Mouse (Mus musculus) lung, embryonic 14.5 days (tissue): ENCODE measurements around the gene Nbl1. TPM values are rescaled to one million over a fixed set of nuclear protein-coding genes. Genes with fewer than 3 reads are reported as not detected.

ENCODE experiments used
- ATAC-seq: fragments of 200-750 bp; cut with Nextera tagmentation; 2 replicates; pipeline ENCODE4 v1.8.0; 2017; ENCODE audit warnings: mild to moderate bottlenecking, moderate TSS enrichment, moderate library complexity; ENCODE audit not compliant: insufficient read depth
- DNase-seq: peaks from one replicate; pipeline ENCODE4 v3.0.0-alpha.2; 2015
- H3K27ac ChIP-seq: fragments of 300-500 bp; sonication (generic); 2 replicates; pipeline ENCODE4 v1.5.1; 2014; ENCODE audit warnings: low read depth, mild to moderate bottlenecking, moderate library complexity
- H3K27me3 ChIP-seq: fragments of 300-500 bp; sonication (generic); 2 replicates; pipeline ENCODE4 v1.6.1; 2014; ENCODE audit warnings: low read length, control low read depth; ENCODE audit not compliant: insufficient read depth
- H3K36me3 ChIP-seq: fragments of 300-500 bp; sonication (generic); 2 replicates; pipeline ENCODE4 v1.6.1; 2014; ENCODE audit warnings: control low read depth; ENCODE audit not compliant: insufficient read depth
- H3K4me1 ChIP-seq: fragments of 300-500 bp; sonication (generic); 2 replicates; pipeline ENCODE4 v1.6.1; 2014; ENCODE audit warnings: antibody characterized with exemption, control low read depth; ENCODE audit not compliant: insufficient read depth
- H3K4me2 ChIP-seq: fragments of 300-500 bp; sonication (generic); 2 replicates; pipeline ENCODE4 v1.6.1; 2014; ENCODE audit warnings: mild to moderate bottlenecking
- H3K4me3 ChIP-seq: fragments of 300-500 bp; sonication (generic); 2 replicates; pipeline ENCODE4 v1.5.1; 2014; ENCODE audit warnings: low read depth, low read length
- H3K9ac ChIP-seq: fragments of 300-500 bp; sonication (generic); 2 replicates; pipeline ENCODE4 v1.6.1; 2014
- H3K9me3 ChIP-seq: fragments of 300-500 bp; sonication (generic); 2 replicates; pipeline ENCODE4 v1.6.1; 2016; ENCODE audit warnings: low read depth, low read length, control low read depth
- CTCF ChIP-seq: IDR thresholded peaks from 2 replicates; pipeline ENCODE4 v1.5.1; 2016; ENCODE audit warnings: antibody characterized with exemption, low read depth
- WGBS: fragments of 180-500 bp; shearing (Covaris S2); extraction: QIAGEN DNeasy Blood & Tissue Kit; methylation state at CpG from one replicate; pipeline ENCODE4 v1.1.7; 2014; 5-methylcytosine and 5-hydroxymethylcytosine counted together
- polyA plus RNA-seq: library from polyadenylated mRNA; unstranded; fragments of >200 nt; fragmentation: Nextera tagmentation; extraction: Ambion mirVana; gene quantifications from 2 replicates; pipeline ENCODE4 v1.2.1, GENCODE M21; 2014

Nbl1 gene
- polyA plus RNA-seq, 1 experiment from 2014 or later = 48.0 TPM

DNA sequence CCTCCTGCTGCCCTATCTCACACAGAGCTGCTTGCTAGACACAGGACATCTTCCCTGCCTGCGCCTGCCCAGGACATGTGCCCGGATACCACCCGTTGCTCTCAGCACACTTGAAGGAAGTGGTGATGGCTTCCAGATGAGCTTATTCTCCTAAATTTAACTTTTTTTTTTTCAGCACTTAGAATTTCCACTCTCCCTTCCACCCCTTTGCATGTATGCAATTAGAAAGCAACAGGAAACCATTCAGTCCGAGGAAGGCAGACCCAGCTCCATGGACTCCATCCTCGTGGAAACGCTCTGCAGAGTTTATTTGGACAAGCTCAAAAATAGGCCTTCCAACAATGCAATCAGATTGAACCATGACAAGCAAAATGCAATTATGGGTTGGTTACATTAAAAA is 8.8 kb upstream of the Nbl1 start:
- 71% methylated on average over 6 of the region's 6 CpGs for WGBS
- Histone ChIP-seq H3K4me2 (no peak overlapping the region), H3K9ac (no peak overlapping the region), H3K9me3 (no peaks in the 10 kb centered on the region), H3K36me3 (peaks cover 40% of the 10 kb centered on the region), H3K27ac (no peak overlapping the region), H3K27me3 (no peaks in the 10 kb centered on the region), H3K4me3 (no peak overlapping the region), H3K4me1 (no peaks in the 10 kb centered on the region)
- ATAC-seq (no peak), DNase-seq (no peak)
- TF ChIP-seq CTCF = no peak

DNA sequence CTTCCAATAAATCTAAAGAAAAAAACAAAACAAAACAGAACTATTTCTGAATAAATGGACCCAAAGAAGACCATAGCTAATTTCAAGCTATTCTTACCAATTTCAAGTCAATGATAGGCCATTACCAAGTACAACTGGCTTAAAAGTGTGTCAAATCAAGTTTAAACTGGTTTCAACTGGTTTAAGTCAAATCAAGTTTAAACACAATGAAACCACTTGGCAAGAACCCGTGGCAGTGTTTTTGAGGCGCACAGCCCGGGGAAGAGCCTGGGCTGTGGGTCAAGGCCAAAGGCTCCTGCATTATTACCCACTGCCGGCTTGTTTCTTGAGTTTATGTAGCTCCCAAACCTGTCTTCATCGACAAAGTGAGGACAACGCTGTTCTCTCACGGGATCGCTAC is 7.5 kb upstream of the Nbl1 start:
- no peak overlapping the region for H3K4me2 ChIP-seq
- H3K9ac ChIP-seq = no peak overlapping the region

DNA sequence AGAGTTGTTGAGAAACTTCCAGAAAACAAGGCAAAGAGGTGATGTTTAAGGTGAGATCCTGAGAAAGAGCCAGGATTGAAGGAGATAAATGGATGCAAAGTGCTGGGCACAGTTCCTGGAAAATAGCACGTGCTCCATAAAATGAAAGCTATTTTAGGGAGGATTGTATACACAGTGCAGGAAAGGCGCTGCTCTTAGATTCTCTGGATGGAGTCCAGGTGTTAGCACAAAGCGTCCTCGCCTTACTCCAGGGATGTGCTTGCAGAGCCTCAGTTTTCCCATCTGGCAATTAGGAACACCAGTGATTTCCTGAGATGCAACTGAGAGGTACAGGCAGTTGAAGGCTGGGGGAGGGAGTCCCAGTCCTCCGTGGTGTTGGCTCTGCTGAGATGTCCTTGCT is 3.4 kb upstream of the Nbl1 start:
- H3K4me2 ChIP-seq = no peak overlapping the region
- no peak for ATAC-seq
- no peaks in the 10 kb centered on the region; the same call in 1 of the 2 replicates for H3K9me3 ChIP-seq
- peak; percentile 64 for DNase-seq
- TF ChIP-seq CTCF = no peak
- H3K4me3 ChIP-seq = no peak overlapping the region
- no peak overlapping the region for H3K27ac ChIP-seq
- H3K36me3 ChIP-seq = peaks cover 3% of the 10 kb centered on the region
- peaks cover 5% of the 10 kb centered on the region; the same call in 1 of the 2 replicates for H3K4me1 ChIP-seq
- H3K9ac ChIP-seq = no peak overlapping the region
- WGBS = 34% methylated on average over 5 of the region's 5 CpGs
- peaks cover 3% of the 10 kb centered on the region; the same call in 1 of the 2 replicates for H3K27me3 ChIP-seq

More for the DNA sequence above, 7.5 kb upstream of the Nbl1 start:
- no peak overlapping the region for H3K4me3 ChIP-seq
- no peak overlapping the region for H3K27ac ChIP-seq
- H3K36me3 ChIP-seq = peaks cover 40% of the 10 kb centered on the region
- H3K9me3 ChIP-seq = no peaks in the 10 kb centered on the region
- ATAC-seq (no peak), DNase-seq (no peak)
- 90% methylated on average over 8 of the region's 8 CpGs for WGBS
- no peaks in the 10 kb centered on the region for H3K27me3 ChIP-seq
- TF ChIP-seq CTCF = no peak
- no peaks in the 10 kb centered on the region for H3K4me1 ChIP-seq

DNA sequence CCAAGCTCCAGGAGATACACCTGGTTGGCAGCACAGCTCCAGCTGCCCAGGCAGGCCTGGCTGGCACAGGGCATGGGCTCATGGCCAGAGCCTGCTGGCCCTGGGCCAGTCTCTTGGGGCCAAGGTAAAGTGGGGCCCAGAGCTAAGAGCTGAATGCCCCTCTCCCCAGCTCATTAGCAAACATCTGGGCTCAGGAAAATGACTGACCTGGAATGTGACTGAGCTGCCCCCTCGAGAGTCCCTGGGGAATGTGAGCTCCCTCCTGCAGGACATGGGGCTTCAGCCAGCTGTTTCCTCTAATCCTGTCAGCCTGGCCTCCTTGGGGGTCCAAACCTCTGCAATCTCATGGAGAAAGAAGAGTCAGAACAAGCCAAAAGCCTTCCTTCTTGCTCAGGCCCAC is 2.6 kb upstream of the Nbl1 start:
- no peak overlapping the region for H3K27ac ChIP-seq
- H3K27me3 ChIP-seq = peaks cover 9% of the 10 kb centered on the region; the same call in 1 of the 2 replicates
- H3K4me1 ChIP-seq = peaks cover 5% of the 10 kb centered on the region; the same call in 1 of the 2 replicates
- no peak for DNase-seq
- 24% methylated on average over 1 of the region's 1 CpGs for WGBS
- no peak for TF ChIP-seq CTCF
- no peaks in the 10 kb centered on the region; the same call in 1 of the 2 replicates for H3K9me3 ChIP-seq
- no peaks in the 10 kb centered on the region for H3K36me3 ChIP-seq
- H3K9ac ChIP-seq = no peak overlapping the region
- H3K4me3 ChIP-seq = no peak overlapping the region
- ATAC-seq = no peak
- no peak overlapping the region for H3K4me2 ChIP-seq

DNA sequence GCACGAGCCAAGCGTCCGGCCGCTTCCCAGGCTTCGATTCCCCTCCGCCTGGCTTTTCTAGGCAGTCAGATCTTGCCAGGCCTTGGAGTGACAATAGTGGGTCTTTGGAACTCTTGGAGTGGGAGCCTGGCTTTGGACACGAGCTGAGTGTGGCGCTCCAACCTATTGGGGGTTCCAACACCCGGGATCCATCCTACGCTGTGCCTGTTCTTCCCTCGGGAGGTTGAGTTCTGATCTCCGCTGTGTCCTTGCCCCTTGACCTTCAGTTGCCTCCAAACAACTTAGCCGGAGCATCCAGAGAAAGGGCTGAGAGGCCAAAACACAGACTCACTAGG is 370 bp upstream of the Nbl1 start:
- Histone ChIP-seq H3K27ac (no peak overlapping the region), H3K9ac (peak overlapping the region; percentile 81), H3K36me3 (no peaks in the 10 kb centered on the region), H3K4me2 (peak overlapping the region; percentile 93), H3K9me3 (no peaks in the 10 kb centered on the region; the same call in 1 of the 2 replicates), H3K4me3 (peak overlapping the region; percentile 73), H3K27me3 (peaks cover 9% of the 10 kb centered on the region; the same call in 1 of the 2 replicates), H3K4me1 (peaks cover 5% of the 10 kb centered on the region; the same call in 1 of the 2 replicates)
- WGBS = 22% methylated on average over 13 of the region's 13 CpGs
- no peak for DNase-seq
- 0 out of 2 replicates have a peak, but pooled peaks have one; percentile 19 for ATAC-seq
- TF ChIP-seq CTCF = no peak

DNA sequence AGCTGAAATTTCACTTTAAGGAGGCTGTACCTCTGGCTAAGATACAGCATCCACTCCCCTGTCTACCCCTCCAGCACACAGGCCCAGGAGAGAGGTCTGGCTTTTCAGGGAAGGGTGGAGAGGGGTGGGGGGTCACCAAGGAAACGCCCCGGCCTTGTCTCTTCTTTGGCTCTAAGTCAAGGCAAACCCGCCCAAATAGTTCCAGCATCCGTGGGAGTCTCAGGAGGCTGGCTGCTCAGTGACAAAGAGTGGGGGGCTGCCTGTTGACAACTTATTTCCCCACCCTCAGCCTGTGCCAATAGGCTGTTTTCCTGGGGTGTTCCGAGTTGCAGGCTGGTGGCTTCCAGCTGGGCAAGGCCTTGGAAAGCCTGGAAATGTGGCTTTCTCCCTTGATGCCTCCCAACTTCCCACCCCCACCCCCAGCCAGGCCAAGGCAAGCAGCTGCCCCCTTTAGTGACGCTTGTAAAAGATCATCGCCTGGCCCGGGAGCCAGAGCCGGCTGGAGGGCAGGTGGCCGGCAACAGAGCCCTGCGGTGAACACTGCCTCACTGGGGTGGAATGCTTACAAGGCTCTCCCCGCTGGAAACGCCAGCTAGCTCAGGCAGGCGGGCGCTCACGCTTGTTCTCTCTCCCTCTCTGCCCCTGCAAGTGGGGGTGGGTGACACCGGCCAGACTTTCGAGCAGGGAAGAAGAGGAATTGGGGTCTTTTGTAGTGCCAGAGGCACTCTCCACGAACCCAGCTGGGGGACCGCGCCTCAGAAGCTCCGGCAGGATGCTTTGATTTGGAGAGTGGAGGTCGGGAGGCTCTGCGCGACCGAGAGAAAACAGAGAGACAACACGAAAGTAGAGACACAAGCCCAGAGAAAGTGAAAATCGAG is 1.1 kb downstream of the Nbl1 start:
- peak; percentile 59 for DNase-seq
- 2% methylated on average over 28 of the region's 28 CpGs for WGBS

DNA sequence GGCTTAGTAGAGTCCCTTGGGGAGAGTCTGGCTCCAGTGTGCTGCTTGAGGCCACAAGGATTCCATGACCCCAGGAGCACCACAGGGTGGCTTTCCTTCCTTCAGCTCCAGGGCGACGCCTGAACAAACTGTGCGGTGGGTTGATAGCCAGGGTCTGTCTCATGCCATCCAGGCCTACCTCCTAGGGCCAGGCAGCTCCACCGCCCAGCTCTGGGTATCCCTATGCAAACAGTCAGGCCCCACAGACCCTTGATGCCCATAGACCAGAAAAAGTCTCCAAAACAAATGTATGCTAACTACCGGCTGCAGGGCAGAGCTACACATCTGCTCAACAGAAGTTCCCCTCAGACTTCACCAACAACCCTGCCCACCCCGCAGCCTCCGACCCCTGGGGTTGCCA is 1.7 kb downstream of the Nbl1 start:
- 39% methylated on average over 7 of the region's 7 CpGs for WGBS
- Histone ChIP-seq H3K9ac (peak overlapping the region; percentile 81; the same call in 1 of the 2 replicates), H3K4me3 (peak overlapping the region; percentile 73), H3K36me3 (no peaks in the 10 kb centered on the region), H3K4me2 (peak overlapping the region; percentile 93), H3K27ac (peak overlapping the region; percentile 2; the same call in 1 of the 2 replicates), H3K4me1 (peaks cover 5% of the 10 kb centered on the region; the same call in 1 of the 2 replicates), H3K9me3 (no peaks in the 10 kb centered on the region; the same call in 1 of the 2 replicates), H3K27me3 (peaks cover 9% of the 10 kb centered on the region; the same call in 1 of the 2 replicates)
- ATAC-seq (no peak), DNase-seq (no peak)
- TF ChIP-seq CTCF = no peak

More for the DNA sequence above, 1.1 kb downstream of the Nbl1 start:
- H3K4me1 ChIP-seq = peaks cover 5% of the 10 kb centered on the region; the same call in 1 of the 2 replicates
- peak overlapping the region; percentile 2; the same call in 1 of the 2 replicates for H3K27ac ChIP-seq
- peak overlapping the region; percentile 73 for H3K4me3 ChIP-seq
- peaks cover 9% of the 10 kb centered on the region; the same call in 1 of the 2 replicates for H3K27me3 ChIP-seq
- TF ChIP-seq CTCF = no peak
- peak; percentile 42; the same call in 1 of the 2 replicates for ATAC-seq
- H3K9me3 ChIP-seq = no peaks in the 10 kb centered on the region; the same call in 1 of the 2 replicates
- H3K36me3 ChIP-seq = no peaks in the 10 kb centered on the region
- peak overlapping the region; percentile 81 for H3K9ac ChIP-seq
- peak overlapping the region; percentile 93 for H3K4me2 ChIP-seq
